Mouse (Mus musculus): ENCODE data around the gene Thnsl2. TPM values are rescaled to one million over a fixed set of nuclear protein-coding genes. Genes with fewer than 3 reads are reported as not detected.

The Thnsl2 gene
- polyA plus RNA-seq, 1 experiment from 2014 or later, result 5.3 TPM

DNA sequence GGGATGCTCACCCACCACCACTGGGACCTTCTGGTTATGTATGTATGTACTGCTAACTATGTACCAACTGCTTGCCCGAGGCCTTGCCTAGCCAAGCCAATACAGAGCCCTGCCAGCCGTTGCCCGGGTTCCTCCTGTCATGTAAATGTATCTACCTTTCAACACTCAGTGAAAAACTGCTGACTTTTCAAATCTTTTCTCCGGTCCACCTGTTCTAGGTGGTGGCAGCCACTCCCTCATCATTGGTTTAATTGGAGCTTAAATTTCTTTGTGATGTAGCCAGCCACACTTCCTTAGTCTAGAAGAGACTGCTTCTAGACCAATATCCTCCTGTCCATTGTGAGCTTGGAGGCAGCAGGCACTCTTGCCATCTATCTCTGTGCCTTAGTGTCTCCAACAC, 54.5 kb downstream of the Thnsl2 start:
- 85% methylated on average over 4 of the region's 4 CpGs for WGBS
- Histone ChIP-seq H3K4me1 (ENCODE audit: control insufficient read depth, insufficient read depth, low read length) (no peaks in the 10 kb centered on the region), H3K36me3 (ENCODE audit: control insufficient read depth, insufficient read depth, low read length) (no peaks in the 10 kb centered on the region), H3K4me3 (ENCODE audit: low read depth, low read length) (no peak overlapping the region), H3K9me3 (ENCODE audit: control insufficient read depth, low read length) (no peaks in the 10 kb centered on the region), H3K27ac (replicated peaks; ENCODE audit: low read depth, low read length) (no peak overlapping the region), H3K9ac (ENCODE audit: low read length) (no peak overlapping the region), H3K4me2 (ENCODE audit: low read depth, severe bottlenecking) (no peak overlapping the region), H3K27me3 (ENCODE audit: control insufficient read depth, insufficient read depth, low read length) (no peaks in the 10 kb centered on the region)
- DNase-seq (ENCODE audit: low spot score) (no peak), ATAC-seq (ENCODE audit: insufficient number of reproducible peaks, low FRiP score, low TSS enrichment, low read depth) (no peak)

DNA sequence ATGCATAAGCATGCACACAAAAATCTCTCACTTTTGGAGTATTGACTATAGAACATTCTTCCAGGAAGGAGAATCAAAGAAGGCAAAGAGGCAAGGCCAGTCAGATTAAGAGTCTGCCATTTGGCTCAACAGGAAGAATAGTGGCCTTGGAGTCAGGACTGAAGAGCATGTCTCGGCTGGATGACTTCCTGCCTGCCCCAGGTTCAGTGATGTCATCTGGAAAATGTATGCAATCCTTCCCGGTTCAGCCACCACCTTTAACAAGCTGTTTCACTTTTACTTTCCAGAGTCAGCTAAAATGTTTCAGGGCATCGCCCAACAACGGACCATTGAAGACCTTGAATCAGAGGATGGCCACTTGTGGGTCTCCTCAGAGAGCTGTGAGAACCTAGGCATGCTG, 55.2 kb downstream of the Thnsl2 start:
- Histone ChIP-seq H3K4me3 (ENCODE audit: low read depth, low read length) (no peak overlapping the region), H3K36me3 (ENCODE audit: control insufficient read depth, insufficient read depth, low read length) (no peaks in the 10 kb centered on the region), H3K27me3 (ENCODE audit: control insufficient read depth, insufficient read depth, low read length) (no peaks in the 10 kb centered on the region), H3K9me3 (ENCODE audit: control insufficient read depth, low read length) (no peaks in the 10 kb centered on the region), H3K4me2 (ENCODE audit: low read depth, severe bottlenecking) (no peak overlapping the region), H3K4me1 (ENCODE audit: control insufficient read depth, insufficient read depth, low read length) (no peaks in the 10 kb centered on the region), H3K27ac (replicated peaks; ENCODE audit: low read depth, low read length) (no peak overlapping the region), H3K9ac (ENCODE audit: low read length) (no peak overlapping the region)
- ATAC-seq (ENCODE audit: insufficient number of reproducible peaks, low FRiP score, low TSS enrichment, low read depth) (no peak), DNase-seq (ENCODE audit: low spot score) (no peak)
- WGBS, result 58% methylated on average over 4 of the region's 4 CpGs

DNA sequence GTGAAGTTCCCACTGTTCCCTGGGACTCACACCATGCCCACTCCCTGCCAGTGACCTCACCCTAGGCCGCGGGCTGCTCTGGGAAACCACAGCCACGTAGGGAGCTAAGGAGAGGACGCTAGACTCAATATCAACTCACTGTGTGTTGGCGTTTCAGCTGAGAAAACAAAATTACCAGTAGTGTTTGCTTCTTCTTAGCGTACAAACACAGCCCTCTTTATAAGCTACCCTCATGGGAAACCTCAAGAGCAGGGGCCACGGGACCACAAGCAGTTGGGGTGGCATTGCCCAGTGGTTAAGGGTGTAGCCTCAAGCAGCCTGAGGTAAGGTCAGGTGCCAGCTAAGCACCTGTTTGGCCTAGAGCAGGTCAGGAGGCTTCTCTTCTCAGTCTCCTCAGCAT, 60.8 kb downstream of the Thnsl2 start:
- H3K27ac ChIP-seq (replicated peaks; ENCODE audit: low read depth, low read length), result no peak overlapping the region
- no peaks in the 10 kb centered on the region for H3K27me3 ChIP-seq (ENCODE audit: control insufficient read depth, insufficient read depth, low read length)
- H3K9ac ChIP-seq (ENCODE audit: low read length), result no peak overlapping the region
- H3K4me1 ChIP-seq (ENCODE audit: control insufficient read depth, insufficient read depth, low read length), result peaks cover 8% of the 10 kb centered on the region; the same call in 1 of the 2 replicates
- DNase-seq (ENCODE audit: low spot score), result no peak
- ATAC-seq (ENCODE audit: insufficient number of reproducible peaks, low FRiP score, low TSS enrichment, low read depth), result no peak
- 84% methylated on average over 7 of the region's 7 CpGs for WGBS
- no peaks in the 10 kb centered on the region for H3K36me3 ChIP-seq (ENCODE audit: control insufficient read depth, insufficient read depth, low read length)
- H3K9me3 ChIP-seq (ENCODE audit: control insufficient read depth, low read length), result no peaks in the 10 kb centered on the region
- H3K4me2 ChIP-seq (ENCODE audit: low read depth, severe bottlenecking), result no peak overlapping the region
- no peak overlapping the region for H3K4me3 ChIP-seq (ENCODE audit: low read depth, low read length)

DNA sequence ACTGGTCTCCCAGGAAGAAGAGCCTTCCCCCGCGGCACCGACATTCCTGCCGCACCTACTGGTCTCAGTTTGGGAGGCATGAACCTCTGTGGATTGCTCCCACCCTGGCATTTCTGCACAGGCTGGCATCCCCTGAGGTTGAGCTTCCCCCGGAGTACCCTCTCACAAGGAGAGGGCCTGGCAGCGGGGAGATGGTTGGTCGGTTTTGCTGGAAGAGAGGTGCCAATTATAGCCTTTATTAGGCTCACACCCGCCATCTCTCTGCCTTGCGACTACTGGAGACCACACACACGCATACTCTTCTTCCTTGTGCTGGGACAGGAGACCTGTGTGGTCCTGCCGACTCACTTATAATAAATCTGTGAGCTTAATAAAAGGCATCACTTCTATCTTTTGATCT, 62.2 kb downstream of the Thnsl2 start:
- ATAC-seq (ENCODE audit: insufficient number of reproducible peaks, low FRiP score, low TSS enrichment, low read depth) (no peak), DNase-seq (ENCODE audit: low spot score) (no peak)
- H3K4me1 ChIP-seq (ENCODE audit: control insufficient read depth, insufficient read depth, low read length), result peaks cover 8% of the 10 kb centered on the region; the same call in 1 of the 2 replicates
- WGBS, result 55% methylated on average over 11 of the region's 11 CpGs
- no peak overlapping the region for H3K4me2 ChIP-seq (ENCODE audit: low read depth, severe bottlenecking)
- H3K27ac ChIP-seq (replicated peaks; ENCODE audit: low read depth, low read length), result no peak overlapping the region
- no peaks in the 10 kb centered on the region for H3K9me3 ChIP-seq (ENCODE audit: control insufficient read depth, low read length)
- no peak overlapping the region for H3K4me3 ChIP-seq (ENCODE audit: low read depth, low read length)
- H3K27me3 ChIP-seq (ENCODE audit: control insufficient read depth, insufficient read depth, low read length), result no peaks in the 10 kb centered on the region
- no peak overlapping the region for H3K9ac ChIP-seq (ENCODE audit: low read length)
- no peaks in the 10 kb centered on the region for H3K36me3 ChIP-seq (ENCODE audit: control insufficient read depth, insufficient read depth, low read length)

DNA sequence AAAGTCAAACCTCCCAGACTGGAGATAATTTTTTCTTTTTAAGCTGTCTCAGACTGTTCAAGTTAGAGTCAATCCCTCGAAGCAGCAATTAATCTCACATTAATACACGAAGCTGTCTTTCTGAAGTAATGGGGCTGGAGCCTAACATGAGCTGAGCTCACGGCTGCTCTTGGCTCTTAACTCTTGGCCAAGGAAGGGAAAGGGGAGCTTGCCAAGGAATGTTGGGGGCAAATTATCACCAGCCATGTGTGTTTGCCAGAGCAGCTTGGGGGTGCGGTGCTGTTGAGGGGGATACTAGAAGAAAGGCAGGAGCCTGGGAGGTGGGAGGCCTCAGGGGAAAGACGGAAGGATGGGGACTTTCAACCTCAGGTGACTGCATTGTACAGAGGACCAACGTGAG, 63.0 kb downstream of the Thnsl2 start:
- no peak overlapping the region for H3K9ac ChIP-seq (ENCODE audit: low read length)
- no peaks in the 10 kb centered on the region for H3K36me3 ChIP-seq (ENCODE audit: control insufficient read depth, insufficient read depth, low read length)
- H3K4me2 ChIP-seq (ENCODE audit: low read depth, severe bottlenecking), result no peak overlapping the region
- H3K4me3 ChIP-seq (ENCODE audit: low read depth, low read length), result no peak overlapping the region
- no peak overlapping the region for H3K27ac ChIP-seq (replicated peaks; ENCODE audit: low read depth, low read length)
- peaks cover 8% of the 10 kb centered on the region; the same call in 1 of the 2 replicates for H3K4me1 ChIP-seq (ENCODE audit: control insufficient read depth, insufficient read depth, low read length)
- H3K9me3 ChIP-seq (ENCODE audit: control insufficient read depth, low read length), result no peaks in the 10 kb centered on the region
- DNase-seq (ENCODE audit: low spot score), result no peak
- no peak for ATAC-seq (ENCODE audit: insufficient number of reproducible peaks, low FRiP score, low TSS enrichment, low read depth)
- no peaks in the 10 kb centered on the region for H3K27me3 ChIP-seq (ENCODE audit: control insufficient read depth, insufficient read depth, low read length)
- WGBS, result 77% methylated on average over 6 of the region's 6 CpGs

Other genes with a start within 250 kb of the Thnsl2 start
- gene Tex37, start 225.5 kb downstream of the Thnsl2 start, polyA plus RNA-seq (2014; fragmentation: Nextera tagmentation; extraction: Ambion mirVana), result not detected in 2 replicates
- gene Foxi3, start 187.9 kb downstream of the Thnsl2 start, polyA plus RNA-seq (2014; fragmentation: Nextera tagmentation; extraction: Ambion mirVana), result 0.19 TPM in 1 of 2 replicates, not detected in the other
- gene Fabp1, start 55.4 kb upstream of the Thnsl2 start, polyA plus RNA-seq (2014; fragmentation: Nextera tagmentation; extraction: Ambion mirVana), result 0.29 TPM in 1 of 2 replicates, not detected in the other
- 41.6 and 44.5 TPM in 2 replicates for gene Krcc1, start 127.2 kb upstream of the Thnsl2 start, polyA plus RNA-seq (2014; fragmentation: Nextera tagmentation; extraction: Ambion mirVana)
- gene Smyd1, start 177.8 kb upstream of the Thnsl2 start, polyA plus RNA-seq (2014; fragmentation: Nextera tagmentation; extraction: Ambion mirVana), result 1.7 and 3.7 TPM in 2 replicates
- gene Cd8b1, start 178.3 kb upstream of the Thnsl2 start, polyA plus RNA-seq (2014; fragmentation: Nextera tagmentation; extraction: Ambion mirVana), result 0.09 TPM in 1 of 2 replicates, not detected in the other
- not detected in 2 replicates for gene Cd8a, start 229.0 kb upstream of the Thnsl2 start, polyA plus RNA-seq (2014; fragmentation: Nextera tagmentation; extraction: Ambion mirVana)